Mouse (Mus musculus): ENCODE results near the gene Mlph. TPM values are rescaled to one million over a fixed set of nuclear protein-coding genes. Genes with fewer than 3 reads are reported as not detected.

The Mlph gene
- polyA plus RNA-seq (2015; fragmentation: Nextera tagmentation; extraction: Ambion mirVana) = 3.0 and 3.4 TPM in 2 replicates

GRCm38 (mm10) chr1:90914948-90915569 lies at the start of gene Mlph:
TSS of gene Mlph (plus strand) at chr1:90915085.
- peak; percentile 1; the same call in 1 of the 2 replicates for TF ChIP-seq CTCF (IDR thresholded peaks at IDR 0.05; ENCODE audit: low read depth)
- H3K4me2 ChIP-seq (replicated peaks; ENCODE audit: low read depth) = peak within 1 kb of the TSS; percentile 65
- H3K9me3 ChIP-seq (ENCODE audit: control insufficient read depth) = no peaks in the 10 kb centered on the region
- no peaks in the 10 kb centered on the region for H3K27me3 ChIP-seq (replicated peaks; ENCODE audit: control insufficient read depth, insufficient read depth, low read length)
- H3K4me3 ChIP-seq (ENCODE audit: low read depth, low read length) = peak within 1 kb of the TSS; percentile 37
- ATAC-seq = peak; percentile 75
- no peaks in the 10 kb centered on the region for H3K36me3 ChIP-seq (ENCODE audit: control insufficient read depth, insufficient read depth)
- H3K9ac ChIP-seq (ENCODE audit: low read depth, low read length) = peak within 1 kb of the TSS; percentile 13
- 12% methylated on average over 18 of the region's 18 CpGs for WGBS
- peak within 1 kb of the TSS; percentile 57; the same call in 1 of the 2 replicates for H3K27ac ChIP-seq (ENCODE audit: low read depth, low read length)
- peaks cover 20% of the 10 kb centered on the region for H3K4me1 ChIP-seq (replicated peaks; ENCODE audit: control insufficient read depth, insufficient read depth, low read length)

DNA sequence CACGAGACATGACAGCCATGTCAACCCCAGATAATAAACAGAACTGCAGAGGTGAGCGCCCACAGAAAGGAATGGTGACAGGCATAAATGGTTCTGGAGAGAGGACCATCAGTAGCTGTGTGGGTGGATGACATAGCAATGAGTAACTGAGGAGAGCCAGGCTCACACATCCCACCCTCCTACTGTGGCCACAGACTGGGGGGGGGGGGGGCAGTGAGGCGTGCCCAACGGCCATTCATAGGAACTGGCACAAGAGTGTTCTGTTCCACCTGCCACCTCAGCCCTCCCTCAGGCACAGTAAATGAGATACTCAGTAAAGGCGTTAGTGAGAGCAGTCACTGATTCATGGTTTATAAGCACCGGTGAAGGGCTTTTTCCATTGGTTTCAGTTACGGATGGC lies 48.2 kb upstream of the Mlph start:
- no peak overlapping the region for H3K9ac ChIP-seq (ENCODE audit: low read depth, low read length)
- no peaks in the 10 kb centered on the region for H3K27me3 ChIP-seq (replicated peaks; ENCODE audit: control insufficient read depth, insufficient read depth, low read length)
- WGBS = 84% methylated on average over 7 of the region's 7 CpGs
- no peak for TF ChIP-seq CTCF (IDR thresholded peaks at IDR 0.05; ENCODE audit: low read depth)
- H3K4me2 ChIP-seq (replicated peaks; ENCODE audit: low read depth) = no peak overlapping the region
- H3K4me1 ChIP-seq (replicated peaks; ENCODE audit: control insufficient read depth, insufficient read depth, low read length) = no peaks in the 10 kb centered on the region
- ATAC-seq = no peak
- no peaks in the 10 kb centered on the region for H3K9me3 ChIP-seq (ENCODE audit: control insufficient read depth)
- H3K36me3 ChIP-seq (ENCODE audit: control insufficient read depth, insufficient read depth) = no peaks in the 10 kb centered on the region
- H3K4me3 ChIP-seq (ENCODE audit: low read depth, low read length) = no peak overlapping the region
- H3K27ac ChIP-seq (ENCODE audit: low read depth, low read length) = no peak overlapping the region

GRCm38 (mm10) chr1:90870581-90870980 lies 44.3 kb upstream of the Mlph start:
- 78% methylated on average over 2 of the region's 2 CpGs for WGBS
- no peaks in the 10 kb centered on the region for H3K36me3 ChIP-seq (ENCODE audit: control insufficient read depth, insufficient read depth)
- no peak overlapping the region for H3K4me2 ChIP-seq (replicated peaks; ENCODE audit: low read depth)
- H3K27ac ChIP-seq (ENCODE audit: low read depth, low read length) = no peak overlapping the region
- H3K27me3 ChIP-seq (replicated peaks; ENCODE audit: control insufficient read depth, insufficient read depth, low read length) = no peaks in the 10 kb centered on the region
- no peaks in the 10 kb centered on the region for H3K9me3 ChIP-seq (ENCODE audit: control insufficient read depth)
- no peak overlapping the region for H3K4me3 ChIP-seq (ENCODE audit: low read depth, low read length)
- no peak for ATAC-seq
- TF ChIP-seq CTCF (IDR thresholded peaks at IDR 0.05; ENCODE audit: low read depth) = no peak
- no peak overlapping the region for H3K9ac ChIP-seq (ENCODE audit: low read depth, low read length)
- H3K4me1 ChIP-seq (replicated peaks; ENCODE audit: control insufficient read depth, insufficient read depth, low read length) = no peaks in the 10 kb centered on the region

DNA sequence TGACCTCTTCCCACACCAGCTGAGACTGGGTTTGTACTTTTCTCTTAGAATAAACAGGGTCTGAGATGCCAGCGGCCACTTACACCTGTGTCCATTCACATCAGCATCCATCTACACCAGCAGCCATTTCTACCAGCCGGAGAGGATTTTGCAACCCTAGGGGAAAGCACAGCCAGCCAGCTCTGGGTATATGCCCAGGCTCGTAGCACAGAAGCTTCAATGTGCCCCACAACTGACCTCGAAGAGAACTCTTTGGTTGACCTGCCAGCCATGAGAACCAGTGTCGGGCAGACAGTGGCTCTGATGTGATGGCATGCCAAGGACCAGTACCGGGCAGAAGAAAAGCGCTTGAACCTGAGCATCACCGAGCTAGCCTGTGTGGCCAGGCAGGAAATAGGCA lies 39.5 kb upstream of the Mlph start:
- Histone ChIP-seq H3K4me2 (replicated peaks; ENCODE audit: low read depth) (no peak overlapping the region), H3K4me3 (ENCODE audit: low read depth, low read length) (no peak overlapping the region), H3K27me3 (replicated peaks; ENCODE audit: control insufficient read depth, insufficient read depth, low read length) (no peaks in the 10 kb centered on the region), H3K9ac (ENCODE audit: low read depth, low read length) (no peak overlapping the region), H3K36me3 (ENCODE audit: control insufficient read depth, insufficient read depth) (no peaks in the 10 kb centered on the region), H3K27ac (ENCODE audit: low read depth, low read length) (no peak overlapping the region), H3K4me1 (replicated peaks; ENCODE audit: control insufficient read depth, insufficient read depth, low read length) (no peaks in the 10 kb centered on the region), H3K9me3 (ENCODE audit: control insufficient read depth) (no peaks in the 10 kb centered on the region)
- 83% methylated on average over 8 of the region's 8 CpGs for WGBS
- no peak for TF ChIP-seq CTCF (IDR thresholded peaks at IDR 0.05; ENCODE audit: low read depth)
- no peak for ATAC-seq

- no peak for TF ChIP-seq CTCF (IDR thresholded peaks at IDR 0.05; ENCODE audit: low read depth)
- Histone ChIP-seq H3K27me3 (replicated peaks; ENCODE audit: control insufficient read depth, insufficient read depth, low read length) (no peaks in the 10 kb centered on the region), H3K4me3 (ENCODE audit: low read depth, low read length) (no peak overlapping the region), H3K9me3 (ENCODE audit: control insufficient read depth) (no peaks in the 10 kb centered on the region), H3K4me1 (replicated peaks; ENCODE audit: control insufficient read depth, insufficient read depth, low read length) (no peaks in the 10 kb centered on the region), H3K27ac (ENCODE audit: low read depth, low read length) (no peak overlapping the region), H3K36me3 (ENCODE audit: control insufficient read depth, insufficient read depth) (no peaks in the 10 kb centered on the region), H3K4me2 (replicated peaks; ENCODE audit: low read depth) (no peak overlapping the region), H3K9ac (ENCODE audit: low read depth, low read length) (no peak overlapping the region)
- no peak for ATAC-seq
- 51% methylated on average over 2 of the region's 2 CpGs for WGBS
These were observed 38.9 kb upstream of the Mlph start for GRCm38 (mm10) chr1:90875961-90876360.

DNA sequence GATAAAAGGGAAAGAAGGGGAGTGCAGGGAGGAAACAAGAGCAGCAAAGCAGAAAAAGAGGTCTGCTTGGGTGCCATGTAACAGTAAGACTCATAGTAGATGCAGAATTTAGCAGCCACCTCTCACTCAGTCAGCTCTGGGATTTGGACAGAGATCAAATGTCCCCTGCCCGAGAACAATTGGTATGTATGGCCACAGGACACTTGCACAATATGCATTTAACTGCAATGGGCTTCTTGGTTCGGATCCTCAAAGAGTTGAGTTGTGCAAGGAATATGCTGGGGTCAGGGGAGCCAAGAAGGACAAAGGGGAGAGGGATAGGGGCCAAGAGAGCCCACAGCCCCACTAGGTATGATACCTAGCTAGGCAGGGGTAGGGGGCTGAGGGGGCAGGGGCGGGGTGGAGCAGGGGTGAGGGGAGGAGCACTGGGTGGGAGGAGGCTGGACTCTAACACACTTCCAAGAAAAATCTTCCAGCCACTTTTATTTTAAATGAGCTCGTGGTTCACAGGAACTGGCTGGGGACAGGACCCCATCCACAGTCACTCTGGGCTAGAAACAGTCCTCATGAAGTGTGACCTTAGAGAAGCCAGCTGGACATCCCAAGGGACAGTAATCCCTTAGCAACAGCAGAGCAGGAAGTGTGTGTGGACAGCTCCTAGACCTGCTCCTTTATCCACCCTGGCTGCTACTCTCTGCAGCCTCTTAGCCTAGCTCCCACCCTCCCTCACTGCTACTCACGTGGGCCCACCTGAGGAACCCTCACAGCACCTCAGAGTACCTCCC lies 38.2 kb upstream of the Mlph start:
- WGBS = 65% methylated on average over 5 of the region's 5 CpGs
- Histone ChIP-seq H3K4me2 (replicated peaks; ENCODE audit: low read depth) (no peak overlapping the region), H3K36me3 (ENCODE audit: control insufficient read depth, insufficient read depth) (no peaks in the 10 kb centered on the region), H3K4me1 (replicated peaks; ENCODE audit: control insufficient read depth, insufficient read depth, low read length) (no peaks in the 10 kb centered on the region), H3K27me3 (replicated peaks; ENCODE audit: control insufficient read depth, insufficient read depth, low read length) (no peaks in the 10 kb centered on the region), H3K4me3 (ENCODE audit: low read depth, low read length) (no peak overlapping the region), H3K9ac (ENCODE audit: low read depth, low read length) (no peak overlapping the region), H3K9me3 (ENCODE audit: control insufficient read depth) (no peaks in the 10 kb centered on the region), H3K27ac (ENCODE audit: low read depth, low read length) (no peak overlapping the region)
- no peak for TF ChIP-seq CTCF (IDR thresholded peaks at IDR 0.05; ENCODE audit: low read depth)
- ATAC-seq = no peak
